ENCODE assay signal across 18 mouse cellular contexts in genomic region chr7:78722051-78722450, GRCm38 (mm10). TPM values are rescaled to one million over a fixed set of nuclear protein-coding genes. Genes with fewer than 3 reads are reported as not detected.
DNase-seq lines count a peak whose midpoint lies in the region; TF ChIP-seq lines count a peak whose summit lies in the region.
"Had no signal": no experiment of that assay in that cellular context is flagged by ENCODE, and none has a peak within 500 bp of the region (broad histone marks: within the 10 kb centered on the region; RNA-seq: fewer than 3 reads in every experiment).

No protein-coding gene starts in this region.

- H3K4me1 ChIP-seq in thymus, adult 2 months (replicated peaks; ENCODE audit: control insufficient read depth, insufficient read depth, low read length), result peaks cover 42% of the 10 kb centered on the region
- peaks cover 7% of the 10 kb centered on the region for H3K4me1 ChIP-seq in cerebellum, adult 2 months (ENCODE audit: control insufficient read depth, insufficient read depth, low read length)
- H3K4me1 ChIP-seq: embryonic facial prominence, embryonic 15.5 days; heart, embryonic 12.5 days had no signal

- peak overlapping the region; percentile 99 for H3K27ac ChIP-seq in thymus, adult 2 months (ENCODE audit: control insufficient read depth, insufficient read depth, low read length)
- H3K27ac ChIP-seq in cerebellum, adult 2 months (ENCODE audit: insufficient read depth, low read length), result no peak overlapping the region
- H3K27ac ChIP-seq: embryonic facial prominence, embryonic 15.5 days; gastrocnemius, adult 2 months; hindbrain, embryonic 12.5 days; macrophage; midbrain, embryonic 10.5 days; stomach, postnatal 0 days had no signal

- H3K4me3 ChIP-seq in thymus, adult 2 months (ENCODE audit: control insufficient read depth, insufficient read depth, low read length), result no peak overlapping the region
- H3K4me3 ChIP-seq in cerebellum, adult 2 months (replicated peaks; ENCODE audit: insufficient read depth, low read depth, low read length), result no peak overlapping the region
- H3K4me3 ChIP-seq: embryonic facial prominence, embryonic 15.5 days; gastrocnemius, adult 2 months; heart, embryonic 12.5 days; hindbrain, embryonic 12.5 days; midbrain, embryonic 10.5 days had no signal

- TF ChIP-seq CTCF in thymus, adult 2 months (IDR thresholded peaks at IDR 0.05; ENCODE audit: borderline replicate concordance, control insufficient read depth, extremely low read depth, insufficient read depth, low read length, poor library complexity), result no peak
- TF ChIP-seq CTCF in cerebellum, adult 2 months (IDR thresholded peaks at IDR 0.05; ENCODE audit: borderline replicate concordance, insufficient read depth, low read depth, low read length), result no peak

- peak; percentile 24 to 64 for DNase-seq in frontal cortex, adult 2 months (ENCODE audit: extremely low spot score in 1 of 2, low spot score in 1 of 2)
- DNase-seq in frontal cortex, postnatal 14 days (ENCODE audit: low spot score in 2 of 2), result no peak
- peak; percentile 34 to 59 for DNase-seq in layer of hippocampus, adult 18-20 months (ENCODE audit: low spot score in 2 of 2)
- no peak for DNase-seq in layer of hippocampus, postnatal 25 days (ENCODE audit: extremely low spot score in 1 of 2, low spot score in 1 of 2)
- no peak for DNase-seq in thymus, adult 2 months
- DNase-seq in thymus, postnatal 4 days, result no peak
- no peak for DNase-seq in cerebellum, adult 2 months
- DNase-seq: adrenal gland, postnatal 14 days; cerebellum, adult 9-10 months; gastrocnemius, adult 2 months; kidney, adult 18-20 months; kidney, postnatal 4 days had no signal

- no peak for TF ChIP-seq POLR2A in thymus, adult 2 months (IDR thresholded peaks at IDR 0.05; ENCODE audit: control insufficient read depth, extremely low read depth, insufficient read depth, low read length, poor library complexity)
- no peak for TF ChIP-seq POLR2A in cerebellum, adult 2 months (IDR thresholded peaks at IDR 0.05; ENCODE audit: borderline replicate concordance, insufficient read depth, low read length)

- no peaks in the 10 kb centered on the region for H3K27me3 ChIP-seq in thymus, adult 2 months (ENCODE audit: control insufficient read depth, insufficient read depth, low read length)
- H3K27me3 ChIP-seq in cerebellum, adult 2 months (ENCODE audit: control insufficient read depth, insufficient read depth, low read length), result no peaks in the 10 kb centered on the region
- H3K27me3 ChIP-seq: embryonic facial prominence, embryonic 15.5 days; heart, embryonic 12.5 days had no signal

- 95% methylated on average over 4 of the region's 4 CpGs for WGBS in thymus, adult 2 months
- WGBS in cerebellum, adult 2 months, result 52% methylated on average over 4 of the region's 4 CpGs

- no peaks in the 10 kb centered on the region for H3K36me3 ChIP-seq in thymus, adult 2 months (ENCODE audit: control insufficient read depth, insufficient read depth, low read length)
- H3K36me3 ChIP-seq: embryonic facial prominence, embryonic 15.5 days; heart, embryonic 12.5 days; hindbrain, embryonic 12.5 days; midbrain, embryonic 10.5 days had no signal

RNA-seq across cellular contexts. Expression of gene Ntrk3, which starts 15.8 kb away (rescaled TPM):
- 72.0 and 76.9 TPM in 2 replicates for polyA plus RNA-seq in frontal cortex, adult 2 months (2012; rRNA removed)
- total RNA-seq in layer of hippocampus, adult 18-20 months (2021), result 100 to 1,000 TPM; 182 to 195 TPM
- 100 to 1,000 TPM; 171 to 232 TPM for total RNA-seq in layer of hippocampus, postnatal 25 days (2021)
- 52.2 and 54.7 TPM in 2 replicates for polyA plus RNA-seq in thymus, adult 2 months (2012; rRNA removed)
- polyA plus RNA-seq in cerebellum, adult 2 months (2012; rRNA removed), result 91.5 and 109 TPM in 2 replicates
- polyA plus RNA-seq: macrophage had no signal

Comparison
In these comparisons a context has a peak if more than half of its experiments do, and no peak if none do; other contexts are left out.
1. DNase-seq: peak in frontal cortex, adult 2 months (2 of 2) and layer of hippocampus, adult 18-20 months (2 of 2); none in frontal cortex, postnatal 14 days (0 of 2), layer of hippocampus, postnatal 25 days (0 of 2), thymus, adult 2 months (single experiment), thymus, postnatal 4 days (single experiment) and cerebellum, adult 2 months (0 of 2).